Mouse (Mus musculus) CD4-positive naive resting alpha-beta T cell, adult 57 days (primary cell): ENCODE data around the gene Gm36028. TPM values are rescaled to one million over a fixed set of nuclear protein-coding genes. Genes with fewer than 3 reads are reported as not detected.

ENCODE experiments used
- total RNA-seq: library from RNA; stranded (reverse); gene quantifications from one replicate; pipeline ENCODE4 v1.2.4, GENCODE M21; 2023

Gm36028 gene
- not detected for total RNA-seq

DNA sequence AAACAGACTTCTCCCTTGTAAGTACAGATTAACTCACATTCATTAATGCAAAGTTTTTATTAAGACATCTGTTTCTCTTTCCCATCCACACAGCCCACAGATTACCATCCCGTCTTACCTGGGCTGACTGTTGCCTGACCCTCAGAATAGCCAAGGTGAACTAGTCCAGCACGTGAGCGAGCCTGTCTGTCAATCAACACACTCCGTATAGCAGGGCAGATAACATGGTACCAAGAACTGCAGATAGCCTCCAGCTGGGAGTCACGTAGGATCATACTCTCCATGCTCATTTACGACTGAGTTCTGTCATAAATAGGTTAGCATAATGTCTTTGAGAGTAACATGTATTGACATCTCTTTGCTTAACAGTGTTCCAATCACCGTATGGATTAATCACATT, at the start of gene Gm36028:
Gm36028 (minus strand) TSS at position 118 of the 400 bp plus-strand sequence.

DNA sequence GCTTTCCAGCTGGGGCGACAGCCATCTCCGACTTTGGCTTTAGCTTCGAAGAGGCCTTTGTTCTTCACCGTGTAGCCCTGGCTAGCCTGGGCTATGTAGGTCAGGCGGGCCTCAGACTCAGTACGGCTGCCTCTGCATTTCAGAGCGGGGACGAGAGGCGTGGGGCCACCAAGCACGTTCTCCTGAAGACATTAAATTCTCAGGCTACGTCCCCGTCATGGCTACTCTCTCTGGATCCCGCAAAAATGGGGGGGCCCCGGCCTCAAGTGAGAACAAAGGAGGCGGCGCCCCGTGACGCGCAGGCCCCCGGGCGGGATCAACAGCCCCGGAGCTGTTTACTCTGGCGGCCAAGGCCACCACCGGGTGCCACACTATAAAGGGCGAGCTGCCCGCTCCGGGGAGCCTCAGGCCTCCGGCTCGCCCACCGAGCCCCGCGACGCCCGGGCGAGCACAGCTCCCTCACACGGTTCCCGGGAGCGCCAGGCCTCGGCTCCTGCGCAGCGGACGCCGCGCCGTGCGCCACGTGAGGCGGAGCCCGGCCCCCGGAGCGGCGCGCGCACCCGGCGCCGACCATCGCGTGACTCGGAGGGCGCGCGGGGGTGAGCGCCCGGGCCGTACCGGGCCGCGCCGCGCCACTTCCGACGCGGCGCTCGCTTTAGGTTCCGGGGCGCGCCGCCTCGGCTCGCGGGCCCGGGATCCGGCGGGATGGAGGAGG, 7.0 kb upstream of the Gm36028 start, which contains the start of gene Lrrc58:
Lrrc58 (plus strand) TSS at position 599 of the 715 bp plus-strand sequence.

Other genes with a start within 250 kb of the Gm36028 start
- 36.4 TPM for gene Ndufb4, start 206.7 kb downstream of the Gm36028 start, total RNA-seq
- 1.7 TPM for gene Fstl1, start 84.3 kb downstream of the Gm36028 start, total RNA-seq
- gene Lrrc58, start 7.2 kb upstream of the Gm36028 start, total RNA-seq, result 33.6 TPM
- 0.12 TPM for gene Gpr156, start 55.4 kb upstream of the Gm36028 start, total RNA-seq
- gene Gsk3b, start 227.9 kb upstream of the Gm36028 start, total RNA-seq, result 85.9 TPM